Mouse (Mus musculus) heart, adult 2 months (tissue): ENCODE data around the gene Gm20388.

ENCODE experiments used
- CTCF ChIP-seq: fragments of 200-600 bp; IDR thresholded peaks from 2 replicates; pipeline ENCODE4 v1.8.1; 2022; ENCODE audit warnings: antibody characterized with exemption, mild to moderate bottlenecking, moderate library complexity
- EP300 ChIP-seq: fragments of 200-500 bp; IDR thresholded peaks from 2 replicates; pipeline ENCODE4 v1.6.1; 2011; ENCODE audit warnings: low read depth, low read length, control low read depth; ENCODE audit not compliant: insufficient read depth
- POLR2A ChIP-seq: fragments of 200-500 bp; IDR thresholded peaks from 2 replicates; pipeline ENCODE4 v1.6.1; 2011; ENCODE audit warnings: mild to moderate bottlenecking, low read depth, low read length, control low read depth; ENCODE audit not compliant: insufficient read depth

GRCm38 (mm10) chr8:119933681-119934080 is 23.0 kb downstream of the Gm20388 start:
- TF ChIP-seq POLR2A (no peak), CTCF (no peak), EP300 (no peak)
